Mouse (Mus musculus) left cerebral cortex, adult 18-20 months (tissue): Measurements from ENCODE around the gene Rad54l. TPM values are rescaled to one million over a fixed set of nuclear protein-coding genes. Genes with fewer than 3 reads are reported as not detected.

Source experiments
- DNase-seq, 2 experiments: peaks; one replicate each; pipeline ENCODE4 v3.0.0; 2021 to 2022; ENCODE audit warnings: low spot score in 2 of 2, mixed read lengths in 1 of 2
- total RNA-seq, 2 experiments: library from RNA; stranded (reverse); gene quantifications; 2 replicates each; pipeline ENCODE4 v1.2.3; 2021

The Rad54l gene
- total RNA-seq, 2 experiments from 2014 or later, result 0.49 TPM

GRCm38 (mm10) chr4:116074861-116075620 lies 48.4 kb downstream of the Rad54l start, which contains the start of the genes Uqcrh and Lrrc41:
Gene Uqcrh (minus strand): TSS chr4:116075071.
Gene Lrrc41 (plus strand): TSS chr4:116075269.
- DNase-seq, result peak; percentile 92 to 95

- no peak for DNase-seq
Measured at GRCm38 (mm10) chr4:116074145-116074675, 49.3 kb downstream of the Rad54l start.

- no peak for DNase-seq
Measured at GRCm38 (mm10) chr4:116073146-116073545, 50.3 kb downstream of the Rad54l start.

- no peak for DNase-seq
Measured at GRCm38 (mm10) chr4:116070116-116070515, 53.4 kb downstream of the Rad54l start.

DNA sequence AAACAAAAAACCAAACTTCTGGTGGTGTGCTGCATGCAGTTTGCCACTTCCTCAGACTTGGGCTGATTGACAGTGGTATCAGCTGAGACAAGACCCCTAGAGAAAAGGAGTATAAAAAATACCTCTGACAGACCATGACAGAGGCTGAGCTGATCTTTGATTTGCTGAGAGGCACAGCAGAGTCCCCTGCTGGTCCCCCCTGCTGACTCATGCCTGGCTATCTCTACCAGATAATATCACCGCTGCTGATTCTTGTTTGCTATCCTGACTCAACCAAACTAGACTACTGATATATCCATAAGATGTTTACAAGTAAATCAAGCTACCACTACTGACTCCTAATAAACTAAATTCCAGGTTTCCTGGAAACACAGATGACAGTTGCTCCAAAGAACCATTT lies 59.6 kb downstream of the Rad54l start:
- DNase-seq, result no peak

DNA sequence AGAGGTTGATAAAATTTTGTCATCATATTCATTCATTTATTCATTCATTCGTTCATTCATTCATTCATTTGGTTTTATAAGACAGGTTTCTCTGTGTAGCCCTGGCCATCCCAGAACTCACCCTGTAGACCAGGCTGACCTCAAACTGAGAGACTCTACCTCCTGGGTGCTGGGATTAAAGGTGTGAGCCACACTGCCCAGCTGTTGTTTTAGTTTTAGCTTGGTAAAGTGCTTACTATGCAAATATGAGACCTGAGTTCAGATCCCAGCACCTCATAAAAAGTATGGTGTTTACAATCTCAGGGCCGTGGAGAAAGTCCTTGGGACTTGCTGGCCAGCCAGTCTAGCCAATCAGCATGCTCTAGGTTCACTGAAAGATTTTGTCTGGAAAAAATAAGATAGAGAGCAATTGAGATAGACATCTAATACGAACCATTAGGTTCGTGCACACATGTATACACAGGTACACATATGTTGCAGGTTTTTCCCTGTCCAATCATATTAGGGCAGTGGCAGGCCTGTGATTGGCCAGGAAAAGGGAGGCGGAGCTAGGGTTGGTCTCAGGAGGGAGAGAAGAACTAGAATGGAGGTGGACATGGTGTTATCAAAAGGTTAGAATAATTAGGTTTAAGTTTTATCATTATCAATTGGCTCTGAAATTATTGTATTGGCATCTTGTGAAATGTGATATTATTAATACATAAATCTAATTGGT lies 64.3 kb downstream of the Rad54l start:
- DNase-seq, result no peak

- no peak for DNase-seq
Measured at GRCm38 (mm10) chr4:116057559-116057958, 65.9 kb downstream of the Rad54l start.

- DNase-seq, result peak; percentile 85 to 92
Measured at GRCm38 (mm10) chr4:116053399-116053961, 70.0 kb downstream of the Rad54l start, which contains the start of gene Nsun4. Gene Nsun4 (minus strand): TSS chr4:116053876.

DNA sequence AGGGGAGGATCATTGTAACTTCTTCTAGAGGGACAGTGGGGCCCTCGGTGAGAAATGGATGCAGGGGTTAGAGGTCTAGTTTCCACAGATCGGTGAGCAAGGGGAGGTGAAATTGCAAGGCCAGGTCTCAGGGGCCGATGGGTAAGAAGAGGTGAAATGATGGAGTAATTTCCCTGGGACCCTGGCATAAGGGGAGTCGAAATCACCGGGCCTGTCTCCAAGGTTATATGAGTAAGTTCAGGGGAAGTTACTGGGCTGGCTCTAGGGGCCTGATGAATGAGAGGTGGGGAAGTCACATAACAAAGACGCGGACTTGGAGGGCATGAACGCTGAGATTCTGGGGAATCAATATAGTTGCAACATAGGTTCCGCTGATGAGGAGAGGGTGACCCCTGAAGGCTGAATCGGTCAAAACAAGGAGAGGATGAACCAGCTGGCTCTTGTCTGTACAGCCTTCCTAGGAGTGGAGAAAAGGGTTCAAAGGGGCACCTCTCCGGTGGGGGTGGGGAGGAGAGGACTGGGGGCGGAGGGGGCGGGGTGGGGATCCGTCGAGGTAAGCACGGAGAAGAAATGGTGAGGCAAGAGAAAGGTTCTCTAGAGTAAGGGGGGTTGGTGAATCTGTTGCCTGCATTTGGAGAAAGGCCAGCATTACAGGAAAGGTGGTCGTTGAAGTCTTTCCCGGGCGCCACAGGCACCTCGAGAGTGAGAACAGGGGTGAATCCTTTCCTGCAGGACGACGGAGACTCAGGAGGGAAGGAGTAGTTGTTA lies 70.8 kb downstream of the Rad54l start:
- DNase-seq, result peak in 1 of 2 experiments; percentile 7

DNA sequence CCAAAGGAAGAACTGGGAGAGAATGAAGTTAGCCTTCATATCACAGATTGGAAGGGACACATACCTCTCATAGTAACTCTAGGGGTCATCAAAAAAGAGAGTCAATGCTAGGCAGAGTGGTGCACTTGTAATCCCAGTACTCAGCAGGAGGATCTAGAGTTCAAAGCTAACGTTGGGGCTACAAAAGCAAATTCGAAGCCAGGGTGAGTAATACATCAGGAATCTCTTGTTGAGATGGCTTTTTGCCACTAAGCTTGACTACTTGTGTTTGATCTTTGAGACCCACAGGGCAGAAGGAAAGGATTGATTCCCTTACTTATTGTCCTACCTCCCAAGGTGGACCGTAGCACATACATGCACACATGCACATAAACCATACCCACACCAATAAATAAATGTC lies 74.3 kb downstream of the Rad54l start:
- DNase-seq, result no peak

DNA sequence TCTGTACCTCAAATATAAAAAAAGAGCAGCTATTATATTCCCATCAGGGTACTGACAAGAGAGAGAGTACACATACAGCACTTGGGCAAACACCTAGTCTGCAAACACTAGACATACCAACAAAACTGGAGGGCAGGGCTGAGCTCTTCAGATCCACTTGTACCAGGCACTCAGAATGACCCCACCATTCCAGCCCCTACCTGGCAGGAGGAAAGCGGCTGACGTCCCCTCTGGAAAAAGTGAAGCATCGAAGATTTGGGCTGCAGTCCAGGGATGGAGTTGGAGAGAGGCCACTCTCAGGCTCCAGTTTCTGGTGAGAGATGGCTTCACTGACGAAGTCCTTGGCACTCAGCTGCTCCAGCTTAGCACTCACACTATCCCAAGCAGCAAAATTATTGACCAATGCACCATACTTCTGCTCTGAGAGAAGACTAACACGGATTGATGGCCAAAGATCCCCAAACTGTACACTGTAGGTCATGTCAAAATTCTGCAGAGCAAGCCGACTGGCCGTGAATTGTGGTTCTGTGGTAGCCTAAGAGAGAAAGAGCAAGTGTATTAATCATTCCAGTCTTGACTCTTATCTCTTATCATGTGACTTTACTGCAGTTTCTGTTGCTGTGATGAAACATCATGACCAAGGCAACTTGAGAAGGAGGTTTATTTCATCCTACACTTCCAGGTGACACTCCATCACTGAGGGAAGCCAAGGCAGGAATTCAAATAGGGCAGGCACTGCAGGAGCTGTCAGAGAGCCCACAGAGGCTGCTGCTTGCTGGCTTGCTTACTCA lies 75.2 kb downstream of the Rad54l start:
- no peak for DNase-seq

GRCm38 (mm10) chr4:116047681-116048080 lies 75.8 kb downstream of the Rad54l start:
- DNase-seq, result no peak

DNA sequence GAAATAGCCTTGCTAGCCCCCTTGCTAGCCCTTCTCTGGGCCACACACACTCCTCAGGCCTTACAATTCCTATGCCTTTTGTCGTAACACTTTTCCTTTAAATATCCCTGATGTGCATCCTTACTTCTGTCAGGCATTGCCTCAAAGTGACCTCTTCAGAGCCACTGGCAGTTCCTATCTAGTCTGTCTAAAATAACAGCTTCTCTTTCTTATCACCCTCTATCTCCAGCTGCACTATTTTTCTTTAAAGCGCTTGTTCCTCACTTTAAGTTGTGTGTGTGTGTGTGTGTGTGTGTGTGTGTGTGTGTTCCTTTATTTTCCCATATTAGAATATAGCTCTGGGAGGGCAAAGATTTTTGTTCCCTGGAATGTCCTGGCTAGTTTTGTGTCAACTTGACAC lies 76.9 kb downstream of the Rad54l start:
- DNase-seq, result no peak

Other genes with a start within 250 kb of the Rad54l start
- under 1 TPM; 0.28 to 0.30 TPM for gene Kncn, start 239.3 kb downstream of the Rad54l start, total RNA-seq
- under 1 TPM; 0.56 to 0.67 TPM for gene 6430628N08Rik, start 233.0 kb downstream of the Rad54l start, total RNA-seq
- gene Dmbx1, start 183.8 kb downstream of the Rad54l start, total RNA-seq, result not detected
- 100 to 1,000 TPM in 1 of 2 experiments, 10 to 100 TPM in 1; 85.2 to 101 TPM for gene Faah, start 105.8 kb downstream of the Rad54l start, total RNA-seq
- 10 to 100 TPM; 13.3 TPM for gene Nsun4, start 69.8 kb downstream of the Rad54l start, total RNA-seq
- gene Uqcrh, start 48.6 kb downstream of the Rad54l start, total RNA-seq, result 100 to 1,000 TPM; 434 to 461 TPM
- gene Lrrc41, start 48.4 kb downstream of the Rad54l start, total RNA-seq, result 10 to 100 TPM; 44.7 to 54.3 TPM
- 10 to 100 TPM; 77.7 to 83.0 TPM for gene Pomgnt1, start 150 bp upstream of the Rad54l start, total RNA-seq
- gene Lurap1, start 27.6 kb upstream of the Rad54l start, total RNA-seq, result 10 to 100 TPM; 36.7 to 37.7 TPM
- gene Tspan1, start 43.9 kb upstream of the Rad54l start, total RNA-seq, result under 1 TPM in 1 of 2 experiments, not detected in 1; 0.33 TPM
- gene 1700042G07Rik, start 49.7 kb upstream of the Rad54l start, total RNA-seq, result not detected
- 1 to 10 TPM; 2.3 to 5.9 TPM for gene Gm49337, start 49.7 kb upstream of the Rad54l start, total RNA-seq
- 10 to 100 TPM; 36.2 to 38.8 TPM for gene Pik3r3, start 97.9 kb upstream of the Rad54l start, total RNA-seq